Mouse (Mus musculus) layer of hippocampus, adult 11-12 months (tissue): ENCODE measurements at regions not wholly inside any gene's neighbourhood (a gene's known extent, or its start where the extent isn't known, plus 50 kb on each side); places are given as distances from the start of the nearest gene placed in this dataset.
"Not testable (repeated sequence)": the region's sequence is repeated elsewhere in the genome, so short reads cannot be mapped to it uniquely, and the experiment has no call there.

Experiments
- DNase-seq: peaks from one replicate; pipeline ENCODE4 v3.0.0; 2022; ENCODE audit warnings: low spot score

DNA sequence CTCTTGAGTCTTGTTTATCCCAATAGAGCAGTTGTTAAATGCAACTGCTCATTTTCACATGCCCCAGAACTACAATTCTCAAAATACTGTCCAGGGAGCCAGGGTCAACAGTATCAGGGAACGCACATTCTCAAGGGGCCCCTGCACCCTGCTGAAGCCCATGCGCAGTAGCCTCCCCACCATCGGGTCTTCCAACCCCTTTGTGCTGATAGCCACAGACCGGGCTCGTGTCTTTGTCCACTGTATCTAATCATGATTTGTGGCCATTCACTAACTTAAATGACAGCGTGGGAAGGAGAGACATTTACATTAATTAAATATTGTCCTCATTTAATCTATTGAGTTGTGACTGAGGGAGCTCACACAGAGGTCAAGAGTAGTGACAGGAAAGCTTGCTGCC, 260.0 kb upstream of the Nr5a2 start:
- no peak for DNase-seq

DNA sequence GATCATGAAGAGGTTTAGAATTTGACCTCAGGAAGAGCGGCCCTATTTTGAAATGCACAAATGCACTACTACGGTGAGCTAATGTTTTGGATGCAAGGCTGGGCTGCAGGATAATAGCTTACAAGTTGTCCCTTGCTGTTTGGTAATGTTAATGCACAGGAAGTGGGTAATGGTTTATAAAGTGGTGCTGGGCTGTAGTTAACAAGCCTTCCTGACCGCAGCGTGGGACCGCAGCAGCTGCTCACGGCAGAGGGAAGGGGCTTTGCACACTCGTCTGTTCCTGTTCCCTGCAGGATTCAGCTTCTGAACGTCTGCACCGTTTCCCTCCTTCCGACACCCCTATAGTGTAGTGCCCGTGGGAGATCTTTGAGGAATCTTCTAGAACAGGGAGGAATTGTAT, 258.4 kb upstream of the Nr5a2 start:
- no peak for DNase-seq

- no peak for DNase-seq
Observed at GRCm38 (mm10) chr1:137218096-137218495, 257.8 kb upstream of the Nr5a2 start.

- DNase-seq: no peak
Observed at GRCm38 (mm10) chr1:137217206-137217605, 257.0 kb upstream of the Nr5a2 start.

DNA sequence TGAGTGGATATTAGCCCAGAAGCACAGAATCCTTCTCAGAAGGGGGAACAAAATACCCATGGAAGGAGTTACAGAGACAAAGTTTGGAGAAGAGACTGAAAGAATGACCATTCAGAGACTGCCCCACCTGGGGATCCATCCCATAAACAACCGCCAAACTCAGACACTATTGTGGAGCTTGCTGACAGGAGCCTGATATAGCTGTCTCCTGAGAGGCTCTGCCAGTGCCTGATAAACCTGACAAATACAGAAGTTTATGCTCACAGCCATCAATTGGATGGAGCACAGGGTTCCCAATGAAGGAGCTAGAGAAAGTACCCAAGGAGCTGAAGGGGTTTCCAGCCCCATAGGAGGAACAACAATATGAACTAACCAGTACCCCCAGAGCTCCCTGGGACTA, 254.1 kb upstream of the Nr5a2 start:
- DNase-seq: not testable (repeated sequence)

- no peak for DNase-seq
Observed at GRCm38 (mm10) chr1:137213717-137214116, 253.5 kb upstream of the Nr5a2 start.

- DNase-seq: no peak
Observed at GRCm38 (mm10) chr1:137212856-137213255, 252.6 kb upstream of the Nr5a2 start.

DNA sequence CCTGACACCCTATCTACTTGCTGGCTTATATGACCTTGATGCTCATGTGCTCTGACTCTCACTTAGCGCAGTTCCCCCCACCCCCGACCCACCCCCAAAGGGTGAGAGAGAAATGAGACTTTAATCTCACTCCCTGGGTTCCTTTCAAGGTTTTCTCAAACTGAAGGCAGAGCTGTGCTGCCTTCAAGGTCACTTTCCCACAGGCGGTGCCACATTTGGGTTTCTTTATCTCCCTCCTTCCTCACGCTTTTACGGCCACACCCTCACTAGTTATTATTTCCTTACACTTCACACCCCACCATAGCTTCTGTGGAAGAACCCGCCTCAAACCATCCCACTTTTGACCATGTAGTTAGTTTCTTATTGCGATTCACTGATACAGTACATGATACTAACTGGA, 244.1 kb upstream of the Nr5a2 start:
- no peak for DNase-seq

DNA sequence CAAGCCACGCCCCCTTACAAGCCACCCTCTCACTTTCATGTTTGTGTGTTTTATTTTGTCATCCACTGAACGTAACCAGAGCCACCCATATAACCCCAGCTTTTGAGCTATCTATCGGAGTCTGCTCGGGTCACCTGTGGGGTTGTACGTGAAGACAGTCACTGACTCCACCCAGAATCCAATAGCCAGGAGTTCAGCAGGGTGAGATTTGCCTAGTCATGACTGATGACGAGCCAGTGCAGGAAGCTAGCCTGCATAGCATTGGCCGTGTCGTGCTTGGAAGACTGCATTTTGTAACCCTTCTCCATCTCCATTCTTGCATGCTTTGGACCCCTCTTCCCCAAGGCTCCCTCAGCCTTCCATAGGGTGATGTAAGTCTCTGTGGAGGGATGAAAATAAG, 243.3 kb upstream of the Nr5a2 start:
- no peak for DNase-seq

GRCm38 (mm10) chr1:137200931-137201330, 240.7 kb upstream of the Nr5a2 start:
- no peak for DNase-seq

GRCm38 (mm10) chr1:137195962-137196361, 235.7 kb upstream of the Nr5a2 start:
- no peak for DNase-seq

DNA sequence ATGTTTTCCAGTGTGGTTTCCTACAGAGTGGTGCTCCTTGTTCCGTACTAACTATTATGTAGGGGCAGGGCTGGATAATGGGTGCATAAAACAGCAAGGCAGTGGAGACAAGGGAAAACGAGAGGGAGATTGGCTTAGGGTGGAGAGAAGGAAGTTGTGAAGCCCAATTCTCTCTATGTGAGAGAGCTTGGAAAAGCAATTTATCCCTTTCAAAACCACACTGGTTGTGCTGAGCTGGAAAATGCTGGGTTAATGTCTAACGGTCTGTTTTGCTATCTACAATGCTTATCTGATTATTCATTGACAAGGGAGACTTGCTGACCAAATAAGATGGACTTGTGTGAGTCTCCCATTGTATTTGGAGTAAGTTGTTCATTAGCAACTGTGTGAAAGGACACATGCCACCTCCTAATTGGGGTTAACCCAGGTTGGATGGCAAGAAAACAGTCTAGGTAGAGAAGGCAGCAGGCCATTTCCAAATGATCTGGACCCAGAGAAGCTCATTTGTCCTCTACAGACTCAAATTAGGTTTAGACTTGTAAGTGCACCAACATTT, 234.9 kb upstream of the Nr5a2 start:
- DNase-seq: no peak

DNA sequence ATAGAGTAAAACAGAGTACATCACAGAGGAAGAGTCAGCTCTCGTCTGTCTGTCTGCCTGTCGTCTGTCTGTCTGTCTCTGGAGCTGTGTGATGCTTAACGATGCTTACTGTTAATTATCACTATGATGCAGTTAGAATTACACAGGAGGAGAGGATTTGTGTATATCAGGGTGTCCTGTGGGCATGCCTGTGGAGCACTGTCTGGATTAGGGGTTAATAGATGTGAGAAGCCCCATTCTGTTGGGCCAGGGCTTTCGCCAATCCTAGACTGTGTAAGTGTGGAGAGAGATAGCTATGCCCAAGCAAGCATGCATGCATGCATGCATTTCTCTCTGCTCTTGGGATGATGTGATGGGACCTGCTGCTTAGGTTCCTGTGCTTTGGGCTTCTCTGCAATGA, 218.0 kb upstream of the Nr5a2 start:
- no peak for DNase-seq

GRCm38 (mm10) chr1:137176696-137177095, 216.4 kb upstream of the Nr5a2 start:
- no peak for DNase-seq

DNA sequence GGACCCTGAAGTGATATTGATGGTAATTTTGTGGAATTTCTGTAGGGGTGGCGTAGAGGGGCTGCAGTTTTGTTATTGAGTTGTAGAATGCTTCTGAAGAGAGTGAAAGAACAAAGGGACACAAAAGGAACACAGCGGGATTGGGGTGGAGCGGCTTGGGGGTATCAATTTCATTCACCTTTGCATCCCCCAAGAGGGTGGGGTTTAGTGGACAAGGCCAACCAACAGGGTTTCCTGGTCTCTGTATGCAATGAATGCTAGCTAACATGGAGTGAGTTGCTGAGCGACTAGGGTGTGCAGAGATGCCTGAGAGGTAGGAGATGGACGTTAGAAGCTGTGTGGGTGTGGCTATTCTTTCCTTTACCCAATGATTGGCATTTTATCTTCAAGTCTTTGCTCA, 213.8 kb upstream of the Nr5a2 start:
- no peak for DNase-seq

DNA sequence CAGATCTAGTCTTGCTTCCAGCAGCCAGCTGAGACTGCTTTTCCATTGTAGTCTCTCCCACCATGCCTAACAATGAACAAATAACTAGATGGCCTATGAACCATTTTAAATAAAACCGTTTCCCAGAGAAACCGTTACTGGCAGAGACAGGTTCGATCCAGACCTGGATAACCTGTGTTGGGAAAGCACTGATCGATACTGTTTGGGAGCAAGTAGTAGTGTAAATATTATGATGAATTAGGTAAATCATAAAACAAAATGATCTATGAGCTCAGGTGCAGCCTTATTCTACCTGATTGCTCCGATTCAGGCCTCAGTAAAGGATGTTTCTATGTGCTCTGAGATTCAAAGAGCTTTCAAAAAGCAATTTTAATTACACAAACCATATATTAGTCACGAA, 211.9 kb upstream of the Nr5a2 start:
- no peak for DNase-seq

GRCm38 (mm10) chr1:137171451-137171850, 211.2 kb upstream of the Nr5a2 start:
- no peak for DNase-seq

DNA sequence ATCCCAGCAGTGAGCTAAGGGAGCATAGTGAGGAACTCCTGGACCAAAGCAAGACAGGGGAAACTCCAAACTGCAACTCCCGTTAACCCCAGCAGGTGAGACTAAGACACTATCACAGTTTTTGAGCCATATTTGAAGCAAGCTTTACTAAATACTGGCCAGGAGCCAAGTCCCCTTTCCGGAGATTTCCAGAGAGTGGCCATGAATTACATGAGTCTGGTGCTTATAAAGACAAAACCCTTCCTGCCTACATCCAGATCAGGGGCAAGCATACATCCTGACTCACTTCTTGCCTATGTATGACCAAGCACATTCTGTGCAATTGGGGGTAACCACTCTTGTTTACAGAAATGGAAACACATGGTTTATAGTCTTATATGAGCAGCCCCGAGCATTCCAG, 187.6 kb upstream of the Nr5a2 start:
- DNase-seq: no peak

DNA sequence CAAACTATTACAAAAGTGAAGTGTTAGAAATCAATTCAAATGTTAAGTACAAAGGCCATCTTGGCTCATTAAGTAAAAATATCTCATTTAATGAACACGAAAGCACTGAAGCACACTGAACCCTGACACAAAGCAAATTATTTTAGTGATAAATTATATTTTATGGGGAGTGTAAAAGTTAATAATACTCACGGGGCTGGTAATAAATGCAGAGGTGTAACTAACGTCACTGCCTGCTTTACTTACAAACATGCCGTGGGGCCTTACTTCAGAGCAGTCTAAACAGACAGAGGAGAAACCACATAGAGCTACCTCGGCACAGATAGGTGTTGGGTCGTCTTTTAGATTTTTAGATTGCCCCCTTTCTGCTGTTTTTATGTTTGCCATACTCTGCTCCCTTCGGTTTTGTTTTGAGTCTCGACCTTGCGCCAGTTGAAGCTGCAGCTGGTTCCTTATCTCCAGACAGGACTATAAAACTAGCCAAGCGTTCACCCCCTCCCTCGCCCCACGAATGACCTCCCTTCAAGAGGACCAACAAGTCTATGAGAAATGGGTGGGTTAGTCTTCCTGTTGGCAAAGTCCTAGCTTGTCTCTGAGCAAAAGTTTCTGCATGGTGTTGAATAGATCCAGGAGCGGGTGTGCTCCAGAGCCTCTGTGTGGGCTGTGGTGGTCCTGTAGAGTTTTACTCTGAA, 181.8 kb upstream of the Nr5a2 start:
- DNase-seq: no peak

- no peak for DNase-seq
Observed at GRCm38 (mm10) chr1:137141372-137141771, 181.1 kb upstream of the Nr5a2 start.

GRCm38 (mm10) chr1:137136156-137136555, 175.9 kb upstream of the Nr5a2 start:
- DNase-seq: no peak

DNA sequence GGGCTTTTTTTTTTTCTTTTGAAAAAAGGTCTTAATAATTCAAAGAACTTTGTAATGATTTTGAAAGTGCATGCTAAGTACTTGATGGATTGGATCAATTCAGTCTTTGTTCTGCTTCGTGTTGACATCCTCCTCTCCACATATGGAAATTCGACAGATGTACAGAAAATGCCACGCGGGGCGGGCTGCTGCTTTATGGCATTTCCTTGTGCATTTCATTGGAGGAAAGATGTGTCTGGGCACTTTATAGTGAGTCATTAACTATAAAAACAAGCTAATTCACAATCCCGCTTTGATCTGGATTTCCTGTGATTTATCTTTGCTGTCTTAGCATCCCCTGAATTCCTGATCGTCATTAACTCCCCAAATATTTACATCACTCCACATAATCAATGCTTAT, 173.5 kb upstream of the Nr5a2 start:
- DNase-seq: no peak

DNA sequence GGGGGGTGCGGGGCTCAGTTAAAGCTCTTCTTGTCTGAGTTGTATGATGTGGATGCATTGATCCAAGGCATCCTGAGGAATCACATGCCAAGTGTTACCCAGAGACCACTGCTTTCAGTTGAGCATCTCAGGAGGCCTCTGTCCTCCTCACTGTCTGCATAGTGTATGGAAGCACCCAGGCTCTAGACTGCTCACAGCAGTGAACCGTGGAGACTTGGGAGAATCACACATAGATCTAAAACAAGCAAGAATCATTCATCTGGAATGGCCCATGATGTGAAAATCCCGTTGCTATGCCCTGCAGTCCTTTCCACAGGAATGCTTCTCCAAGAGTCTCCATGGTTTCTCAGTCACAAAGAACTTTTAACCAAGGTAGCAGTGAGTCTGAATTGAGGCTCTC, 170.0 kb upstream of the Nr5a2 start:
- no peak for DNase-seq

- DNase-seq: no peak
Observed at GRCm38 (mm10) chr1:137129116-137129515, 168.9 kb upstream of the Nr5a2 start.
